Mouse (Mus musculus) forebrain, embryonic 10.5 days (tissue): ENCODE data around the gene Htr2a. TPM values are rescaled to one million over a fixed set of nuclear protein-coding genes. Genes with fewer than 3 reads are reported as not detected.

ENCODE experiments used
- DNase-seq: peaks from one replicate; pipeline ENCODE4 v3.0.0-alpha.2; 2017; ENCODE audit warnings: low spot score; ENCODE audit errors: extremely low spot score
- H3K27ac ChIP-seq: fragments of 300-500 bp; sonication (generic); 2 replicates; pipeline ENCODE4 v1.5.1; 2016; ENCODE audit warnings: mild to moderate bottlenecking
- H3K27me3 ChIP-seq: fragments of 300-500 bp; sonication (generic); 2 replicates; pipeline ENCODE4 v1.6.1; 2016; ENCODE audit warnings: mild to moderate bottlenecking; ENCODE audit not compliant: poor library complexity, severe bottlenecking
- H3K36me3 ChIP-seq: fragments of 300-500 bp; sonication (generic); replicated peaks from 2 replicates; pipeline ENCODE4 v1.6.1; 2016; ENCODE audit warnings: mild to moderate bottlenecking, moderate library complexity
- H3K4me1 ChIP-seq: fragments of 300-500 bp; sonication (generic); 2 replicates; pipeline ENCODE4 v1.6.1; 2016
- H3K4me3 ChIP-seq: fragments of 300-500 bp; sonication (generic); 2 replicates; pipeline ENCODE4 v1.5.1; 2016; ENCODE audit warnings: mild to moderate bottlenecking, moderate library complexity
- H3K9me3 ChIP-seq: fragments of 300-500 bp; sonication (generic); 2 replicates; pipeline ENCODE4 v1.6.1; 2016; ENCODE audit warnings: mild to moderate bottlenecking, moderate library complexity
- WGBS: fragments of 180-500 bp; shearing (Covaris S2); methylation state at CpG from one replicate; pipeline ENCODE4 v1.1.7; 2016; 5-methylcytosine and 5-hydroxymethylcytosine counted together
- polyA plus RNA-seq: library from polyadenylated mRNA; unstranded; fragments of >200 nt; fragmentation: Nextera tagmentation; extraction: Ambion mirVana; gene quantifications from 2 replicates; pipeline ENCODE4 v1.2.1, GENCODE M21; 2016

The Htr2a gene
- polyA plus RNA-seq, 1 experiment from 2014 or later, result 0.26 TPM

DNA sequence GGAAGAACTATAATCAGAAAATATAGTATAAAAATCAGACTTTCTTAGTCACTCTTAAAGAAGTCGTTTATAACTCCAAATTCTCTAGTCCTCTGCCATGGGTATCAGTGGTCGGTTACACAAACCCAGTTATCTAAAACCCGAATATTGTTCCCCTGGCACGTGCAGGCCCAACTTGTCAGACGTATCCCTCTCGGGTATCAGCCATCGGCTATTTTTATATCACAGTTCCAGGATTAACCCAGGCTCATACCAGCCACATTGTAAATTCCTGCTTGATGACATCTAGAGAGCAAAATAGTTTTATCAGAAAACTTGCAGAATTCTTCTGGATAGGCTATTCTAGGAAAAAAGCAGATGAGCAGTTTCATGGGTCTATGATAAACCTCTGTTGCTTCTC, 16.6 kb downstream of the Htr2a start:
- Histone ChIP-seq H3K4me1 (0 out of 2 replicates have a peak, but pooled peaks cover 5% of the 10 kb centered on the region), H3K36me3 (no peaks in the 10 kb centered on the region), H3K4me3 (no peak overlapping the region), H3K27me3 (no peaks in the 10 kb centered on the region), H3K27ac (no peak overlapping the region), H3K9me3 (no peaks in the 10 kb centered on the region)
- 93% methylated on average over 7 of the region's 7 CpGs for WGBS
- DNase-seq, result no peak

DNA sequence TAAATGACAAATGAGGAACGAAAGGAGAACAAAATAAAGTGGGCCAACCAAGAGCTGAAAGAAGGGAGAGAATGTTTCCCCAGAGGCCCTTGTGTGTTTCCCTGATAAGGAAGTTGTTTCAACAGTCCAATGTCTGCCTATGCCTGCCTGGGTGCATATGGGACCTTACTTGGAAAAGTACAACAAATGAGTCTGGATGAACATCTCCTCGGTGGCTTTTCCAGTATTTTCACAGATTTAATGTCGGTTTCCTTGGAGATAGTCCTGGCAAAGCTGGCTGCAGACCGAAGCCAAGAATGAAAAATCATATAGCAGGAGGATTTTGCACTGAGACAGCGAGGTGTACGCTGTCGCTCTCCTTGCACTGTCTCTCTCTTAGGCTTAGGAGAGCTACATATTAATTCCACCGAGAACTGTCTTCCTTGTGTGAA, 18.8 kb downstream of the Htr2a start:
- Histone ChIP-seq H3K36me3 (no peaks in the 10 kb centered on the region), H3K9me3 (no peaks in the 10 kb centered on the region), H3K4me1 (0 out of 2 replicates have a peak, but pooled peaks cover 5% of the 10 kb centered on the region), H3K4me3 (no peak overlapping the region), H3K27ac (no peak overlapping the region), H3K27me3 (no peaks in the 10 kb centered on the region)
- 93% methylated on average over 8 of the region's 8 CpGs for whole genome bisulfite sequencing
- no peak for DNase-seq

DNA sequence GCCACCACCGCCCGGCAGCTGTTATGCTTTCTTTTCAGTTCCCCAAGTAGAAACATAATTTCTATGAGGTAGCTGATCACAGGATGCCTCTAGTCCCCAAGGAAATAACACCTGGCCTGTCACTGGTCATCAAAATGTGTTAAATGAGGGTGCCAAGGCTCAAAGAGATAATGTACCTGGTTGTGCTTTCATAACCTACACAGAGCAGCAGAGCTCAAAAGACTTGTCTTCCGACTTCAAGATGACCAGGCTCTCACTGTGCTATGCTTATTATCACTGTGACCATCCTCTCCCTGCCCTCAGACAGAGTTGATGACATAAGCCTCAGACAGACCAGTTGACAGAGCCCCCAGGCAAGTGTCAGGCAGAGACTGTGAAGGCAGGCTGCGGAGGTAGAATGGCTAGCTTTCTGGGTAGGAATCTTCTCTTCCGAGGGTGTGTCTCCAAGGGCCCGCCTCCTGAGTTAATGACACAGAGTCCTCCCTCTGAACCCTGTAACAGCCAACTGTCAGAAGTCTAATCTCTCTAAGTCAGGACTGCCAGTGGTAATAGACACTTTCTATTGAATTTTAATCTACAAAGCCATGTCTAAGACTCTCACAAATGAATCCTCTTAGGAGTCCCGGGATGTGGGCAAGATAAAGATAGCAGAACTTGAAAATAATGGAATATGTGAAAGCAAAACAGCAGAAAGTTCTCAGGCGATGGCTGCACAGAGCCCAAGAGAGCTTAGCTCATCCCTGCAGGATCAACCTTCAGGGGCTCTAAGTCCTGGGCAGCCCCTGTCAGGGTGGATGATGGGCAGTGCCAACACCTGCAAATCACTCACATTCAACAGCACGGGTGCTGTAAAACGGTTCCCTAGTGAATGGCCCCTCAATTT, 31.7 kb downstream of the Htr2a start:
- Histone ChIP-seq H3K36me3 (no peaks in the 10 kb centered on the region), H3K4me1 (no peaks in the 10 kb centered on the region), H3K27me3 (peaks cover under 1% of the 10 kb centered on the region; the same call in 1 of the 2 replicates), H3K9me3 (no peaks in the 10 kb centered on the region), H3K4me3 (no peak overlapping the region), H3K27ac (no peak overlapping the region)
- DNase-seq, result no peak
- WGBS, result 78% methylated on average over 10 of the region's 10 CpGs

DNA sequence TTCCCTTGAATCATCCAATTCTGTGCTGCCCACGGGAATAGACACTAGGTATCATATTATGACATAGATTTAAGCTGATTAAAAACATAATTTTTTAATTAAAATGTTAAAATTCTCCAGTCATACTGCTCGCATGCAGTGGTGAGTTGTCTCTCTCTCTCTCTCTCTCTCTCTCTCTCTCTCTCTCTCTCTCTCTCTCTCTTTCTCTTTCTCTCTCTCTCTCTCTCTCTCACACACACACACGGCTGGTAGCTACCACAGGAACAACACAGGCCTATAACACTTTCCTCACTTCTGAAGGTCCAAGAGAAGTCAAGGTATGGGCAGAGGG, 32.3 kb downstream of the Htr2a start:
- Histone ChIP-seq H3K36me3 (no peaks in the 10 kb centered on the region), H3K27ac (no peak overlapping the region), H3K4me1 (no peaks in the 10 kb centered on the region), H3K27me3 (peaks cover 5% of the 10 kb centered on the region; the same call in 1 of the 2 replicates), H3K9me3 (no peaks in the 10 kb centered on the region), H3K4me3 (no peak overlapping the region)
- no peak for DNase-seq
- WGBS, result 81% methylated on average over 3 of the region's 3 CpGs

DNA sequence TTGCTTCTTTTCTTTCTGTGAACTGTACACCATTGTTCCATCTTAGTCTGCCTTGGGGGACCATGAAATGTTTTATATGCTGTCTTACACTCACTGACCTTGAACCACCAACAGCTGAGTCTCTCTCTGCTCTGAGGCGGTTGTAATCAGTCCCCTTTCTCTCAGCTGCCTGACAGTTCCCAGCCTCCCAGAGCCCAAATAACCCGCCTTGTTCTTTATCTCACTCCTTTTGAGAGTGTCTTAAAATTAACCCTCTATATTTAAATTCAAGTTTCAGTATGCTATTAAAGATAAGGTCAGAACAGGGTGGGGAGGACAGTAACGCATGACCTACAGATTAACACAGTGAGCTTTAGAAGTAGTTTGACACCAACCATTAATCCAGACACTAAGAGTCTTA, 32.9 kb downstream of the Htr2a start:
- 88% methylated on average over 3 of the region's 3 CpGs for WGBS
- no peaks in the 10 kb centered on the region for H3K9me3 ChIP-seq
- DNase-seq, result no peak
- H3K27ac ChIP-seq, result no peak overlapping the region
- no peaks in the 10 kb centered on the region for H3K4me1 ChIP-seq
- H3K4me3 ChIP-seq, result no peak overlapping the region
- peaks cover 5% of the 10 kb centered on the region; the same call in 1 of the 2 replicates for H3K27me3 ChIP-seq
- H3K36me3 ChIP-seq, result no peaks in the 10 kb centered on the region

DNA sequence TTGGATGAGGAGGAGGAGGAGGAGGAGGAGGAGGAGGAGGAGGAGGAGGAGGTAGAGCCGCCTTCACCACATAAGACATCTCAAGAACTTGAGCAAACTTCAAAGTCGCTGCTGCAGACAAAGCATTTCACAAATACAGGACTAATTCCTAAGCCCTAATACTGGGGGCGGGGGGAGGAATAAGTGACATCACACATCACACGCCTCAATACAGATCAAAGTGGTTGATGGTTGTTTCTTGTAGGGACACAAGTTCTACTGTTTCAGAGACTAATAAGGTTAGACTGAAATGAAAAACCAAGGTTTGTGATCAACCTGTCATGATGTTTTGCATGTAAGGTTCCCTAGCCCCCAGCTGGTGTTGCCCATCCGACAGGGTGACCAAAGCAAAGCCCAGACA, 39.2 kb downstream of the Htr2a start:
- Histone ChIP-seq H3K9me3 (no peaks in the 10 kb centered on the region), H3K4me3 (no peak overlapping the region), H3K4me1 (no peaks in the 10 kb centered on the region), H3K36me3 (no peaks in the 10 kb centered on the region), H3K27ac (no peak overlapping the region), H3K27me3 (peaks cover 5% of the 10 kb centered on the region; the same call in 1 of the 2 replicates)
- DNase-seq, result no peak
- 82% methylated on average over 5 of the region's 5 CpGs for WGBS

DNA sequence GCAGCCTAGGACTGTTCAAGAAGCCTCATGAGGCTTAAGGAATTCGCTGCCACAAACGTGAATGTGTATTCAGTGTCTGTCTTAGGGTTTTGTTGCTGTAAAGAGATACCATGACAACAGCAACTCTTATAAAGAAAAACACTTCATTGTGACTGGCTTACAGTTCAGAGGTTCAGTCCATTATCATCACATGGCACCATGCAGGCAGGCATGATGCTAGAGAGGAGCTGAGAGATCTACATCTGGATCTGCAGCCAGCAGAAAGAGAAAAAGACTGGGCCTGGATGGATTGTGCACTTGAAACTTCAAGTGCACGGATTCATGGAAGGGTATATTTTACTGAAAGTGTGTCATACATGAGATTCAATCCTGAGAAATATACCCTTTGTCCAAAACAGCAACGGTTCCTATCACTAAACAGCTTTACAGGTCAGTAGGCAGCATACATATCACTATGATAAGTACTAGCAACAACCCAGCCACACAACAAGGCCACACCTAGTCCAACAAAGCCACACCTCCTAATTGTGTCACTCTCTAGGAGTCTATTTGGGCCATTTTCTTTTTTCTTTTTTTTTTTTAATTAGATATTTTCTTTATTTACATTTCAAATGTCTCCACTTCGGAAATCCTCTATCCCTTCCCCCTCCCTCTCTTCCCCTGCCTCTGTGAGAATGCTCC, 43.8 kb downstream of the Htr2a start:
- Histone ChIP-seq H3K4me1 (no peaks in the 10 kb centered on the region), H3K27ac (no peak overlapping the region), H3K36me3 (no peaks in the 10 kb centered on the region), H3K9me3 (no peaks in the 10 kb centered on the region), H3K4me3 (no peak overlapping the region), H3K27me3 (no peaks in the 10 kb centered on the region)
- no peak for DNase-seq
- WGBS, result 80% methylated on average over 5 of the region's 5 CpGs

DNA sequence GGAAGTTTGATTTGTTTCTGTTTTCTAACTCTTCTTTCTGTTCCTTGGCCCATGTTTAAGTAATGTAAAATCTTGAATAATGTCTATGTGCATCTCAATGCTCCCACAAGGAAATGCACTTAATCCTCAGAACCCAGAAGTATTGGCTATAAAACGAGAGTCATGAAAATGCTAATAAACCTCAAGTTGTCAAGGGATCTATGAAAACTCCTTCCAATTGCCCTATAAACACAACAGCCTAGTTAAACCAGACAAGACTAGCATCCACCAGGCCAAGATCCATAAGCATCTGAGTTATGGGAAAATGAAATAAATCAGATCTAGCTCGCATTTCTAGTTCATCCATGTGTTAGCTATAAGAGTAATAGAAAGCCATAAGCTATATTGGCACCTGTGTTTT, 51.3 kb downstream of the Htr2a start:
- Histone ChIP-seq H3K4me1 (no peaks in the 10 kb centered on the region), H3K27me3 (no peaks in the 10 kb centered on the region), H3K9me3 (no peaks in the 10 kb centered on the region), H3K4me3 (no peak overlapping the region), H3K36me3 (no peaks in the 10 kb centered on the region), H3K27ac (no peak overlapping the region)
- no peak for DNase-seq
- WGBS, result 94% methylated on average over 2 of the region's 2 CpGs

DNA sequence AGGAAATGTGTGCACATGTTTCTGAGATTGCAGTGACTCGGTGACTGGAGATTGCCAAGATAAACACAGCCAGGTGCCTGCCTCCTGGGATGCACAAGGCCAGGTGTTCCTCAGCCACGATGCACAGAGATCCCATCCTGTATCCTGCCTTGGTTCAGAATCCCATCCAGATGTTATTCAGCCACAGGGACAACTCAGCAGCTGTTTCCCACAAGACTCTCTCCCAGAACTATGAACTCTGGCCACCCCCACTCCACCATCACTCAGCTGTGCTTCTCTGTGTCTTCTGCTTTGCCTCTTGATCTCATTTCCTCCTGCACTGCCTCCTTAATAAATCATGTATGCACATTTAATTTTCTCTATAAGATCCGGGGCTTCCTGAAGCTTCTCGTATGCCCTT, 56.1 kb downstream of the Htr2a start:
- 80% methylated on average over 4 of the region's 4 CpGs for WGBS
- Histone ChIP-seq H3K27ac (no peak overlapping the region), H3K27me3 (no peaks in the 10 kb centered on the region), H3K36me3 (no peaks in the 10 kb centered on the region), H3K9me3 (no peaks in the 10 kb centered on the region), H3K4me3 (no peak overlapping the region), H3K4me1 (no peaks in the 10 kb centered on the region)
- no peak for DNase-seq

DNA sequence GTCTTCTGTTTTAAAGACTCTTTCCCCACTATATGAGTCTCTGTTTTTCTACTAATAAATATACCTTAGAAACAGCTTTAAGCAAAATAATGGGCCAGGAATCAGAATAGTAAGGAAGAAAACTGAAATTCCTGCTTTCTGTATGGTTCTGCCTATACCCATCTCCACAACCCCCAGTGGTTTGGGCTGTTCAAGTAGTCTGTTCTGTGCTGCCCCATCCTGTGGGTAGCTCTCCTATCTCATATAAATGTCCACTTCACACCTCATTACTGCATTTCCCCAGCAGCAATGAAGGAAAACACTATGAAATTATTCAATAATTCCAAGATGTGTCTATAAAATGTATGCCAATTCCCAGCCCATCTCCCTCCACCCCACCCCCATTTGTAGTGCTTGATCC, 56.8 kb downstream of the Htr2a start:
- no peak overlapping the region for H3K4me3 ChIP-seq
- no peaks in the 10 kb centered on the region for H3K9me3 ChIP-seq
- no peak overlapping the region for H3K27ac ChIP-seq
- DNase-seq, result no peak
- no peaks in the 10 kb centered on the region for H3K36me3 ChIP-seq
- H3K4me1 ChIP-seq, result no peaks in the 10 kb centered on the region
- no peaks in the 10 kb centered on the region for H3K27me3 ChIP-seq

DNA sequence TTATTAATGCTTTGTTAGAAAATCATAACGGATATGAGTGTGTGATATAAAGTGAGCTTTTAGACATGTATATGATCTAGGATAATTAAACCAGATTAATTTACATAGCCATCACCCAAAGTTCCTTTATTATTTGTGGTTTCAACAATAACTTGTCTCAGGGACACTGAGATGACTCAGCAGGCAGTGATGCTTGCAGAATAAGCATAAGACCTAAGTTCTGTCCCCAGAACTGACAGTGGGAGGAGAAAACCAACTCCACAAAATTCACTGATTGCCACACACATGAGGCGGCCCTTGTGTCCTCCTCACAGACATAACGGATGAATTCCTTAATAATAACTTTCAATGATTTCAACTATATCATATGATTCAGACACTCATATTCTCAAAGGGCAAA, 58.6 kb downstream of the Htr2a start:
- no peak overlapping the region for H3K4me3 ChIP-seq

DNA sequence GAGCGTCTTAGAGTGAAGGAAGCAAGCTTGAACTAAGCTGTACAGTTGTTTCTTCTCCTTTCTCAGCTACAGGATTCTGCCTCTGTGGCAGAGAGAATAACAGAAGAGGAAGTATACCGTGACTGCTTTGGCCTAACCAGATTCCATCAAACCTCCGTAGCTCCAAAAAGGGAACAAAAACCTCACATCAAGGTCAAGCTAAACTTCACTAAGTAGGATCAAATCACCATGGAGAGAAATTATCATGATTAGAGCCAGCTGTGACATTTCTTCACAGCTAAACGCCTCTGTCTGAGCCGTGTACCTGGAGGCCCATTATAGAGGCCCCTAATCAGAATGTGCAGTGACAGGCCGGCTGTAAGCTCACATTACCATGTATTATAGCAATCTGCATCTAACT, 63.3 kb downstream of the Htr2a start:
- peaks cover 6% of the 10 kb centered on the region; the same call in 1 of the 2 replicates for H3K4me1 ChIP-seq
- H3K4me3 ChIP-seq, result no peak overlapping the region
- H3K27me3 ChIP-seq, result no peaks in the 10 kb centered on the region
- no peak for DNase-seq
- no peaks in the 10 kb centered on the region for H3K9me3 ChIP-seq
- H3K27ac ChIP-seq, result no peak overlapping the region
- no peaks in the 10 kb centered on the region for H3K36me3 ChIP-seq
- WGBS, result 67% methylated on average over 6 of the region's 6 CpGs

More for the DNA sequence above, 58.6 kb downstream of the Htr2a start:
- H3K36me3 ChIP-seq, result no peaks in the 10 kb centered on the region
- H3K27ac ChIP-seq, result no peak overlapping the region
- H3K9me3 ChIP-seq, result no peaks in the 10 kb centered on the region
- H3K27me3 ChIP-seq, result no peaks in the 10 kb centered on the region
- DNase-seq, result no peak
- WGBS, result 85% methylated on average over 3 of the region's 3 CpGs
- peaks cover 6% of the 10 kb centered on the region; the same call in 1 of the 2 replicates for H3K4me1 ChIP-seq

DNA sequence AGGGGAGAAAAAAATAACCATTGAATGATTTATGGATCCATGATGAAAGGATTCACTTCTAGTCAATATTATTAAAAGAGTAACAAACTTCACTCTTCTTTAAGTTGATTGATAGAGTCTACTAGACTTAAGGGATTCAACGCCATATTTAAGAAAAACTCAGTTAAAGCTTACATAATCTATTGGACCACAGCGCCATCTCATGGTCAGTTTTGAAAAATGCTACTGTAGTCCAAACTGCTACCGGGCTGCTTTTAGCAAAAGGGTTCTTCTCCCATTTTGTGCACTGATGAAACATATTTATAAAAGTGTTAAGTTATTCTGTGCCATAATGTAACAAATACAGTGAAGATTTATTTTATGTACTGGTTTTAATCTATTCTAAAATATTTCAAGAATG, 68.4 kb downstream of the Htr2a start:
- WGBS, result 35% methylated on average over 3 of the region's 3 CpGs
- no peak for DNase-seq
- no peak overlapping the region for H3K27ac ChIP-seq

More for the DNA sequence above, 68.4 kb downstream of the Htr2a start:
- no peaks in the 10 kb centered on the region for H3K27me3 ChIP-seq
- no peaks in the 10 kb centered on the region for H3K36me3 ChIP-seq
- no peaks in the 10 kb centered on the region for H3K4me1 ChIP-seq
- H3K9me3 ChIP-seq, result no peaks in the 10 kb centered on the region
- no peak overlapping the region for H3K4me3 ChIP-seq
